Mouse (Mus musculus) stomach, postnatal 0 days (tissue): ENCODE measurements around the gene 4930564D02Rik.

Source experiments
- CTCF ChIP-seq: IDR thresholded peaks from 2 replicates; pipeline ENCODE4 v1.5.1; 2016; ENCODE audit warnings: antibody characterized with exemption, low read depth, mild to moderate bottlenecking, moderate library complexity
- EP300 ChIP-seq: optimal IDR thresholded peaks from 2 replicates; pipeline ENCODE3; 2016; ENCODE audit warnings: antibody characterized with exemption

DNA sequence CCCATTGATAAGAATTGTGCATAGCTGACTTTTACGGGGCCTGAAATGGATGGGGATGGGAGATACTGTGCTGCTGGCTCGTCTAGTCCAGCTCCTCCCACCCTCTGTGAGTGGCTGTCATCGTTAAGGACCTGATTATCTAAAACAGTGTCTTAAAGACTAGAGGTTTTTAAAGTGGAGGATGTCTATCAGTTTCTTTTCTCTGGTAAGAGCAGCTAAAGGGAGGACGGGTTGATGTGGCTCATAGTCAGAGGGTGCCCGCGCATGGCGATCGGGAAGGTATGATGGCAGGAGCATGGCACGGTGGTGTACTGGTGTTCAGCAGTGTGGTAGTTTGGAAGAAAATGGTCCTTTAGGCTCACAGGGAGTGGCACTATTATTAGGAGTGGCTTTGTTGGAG lies 4.0 kb upstream of the 4930564D02Rik start:
- no peak for TF ChIP-seq CTCF
- TF ChIP-seq EP300, result no peak
